ENCODE assay signal across 7 mouse cellular contexts in genomic region chr4:142674641-142675465, GRCm38 (mm10).
DNase-seq lines count a peak whose midpoint lies in the region.

No protein-coding gene starts in this region.

- DNase-seq in kidney, postnatal 4 days, result peak; percentile 8 to 30
- DNase-seq in kidney, adult 18-20 months, result no peak
- peak; percentile 47 for DNase-seq in cerebellum, adult 8-10 months
- peak; percentile 42 for DNase-seq in forelimb bud, embryonic 11.5 days (ENCODE audit: low read depth, low spot score)
- peak; percentile 6 to 41 for DNase-seq in lung, postnatal 4 days
- DNase-seq in left cerebral cortex, adult 9 months (ENCODE audit: low spot score in 2 of 2), result no peak
- DNase-seq in T-cell, adult 2 months (ENCODE audit: low spot score), result no peak

Comparison
In these comparisons a context has a peak if more than half of its experiments do, and no peak if none do; other contexts are left out.
1. DNase-seq: peak in kidney, postnatal 4 days (2 of 2), cerebellum, adult 8-10 months (single experiment), forelimb bud, embryonic 11.5 days (single experiment) and lung, postnatal 4 days (2 of 2); none in kidney, adult 18-20 months (single experiment), left cerebral cortex, adult 9 months (0 of 2) and T-cell, adult 2 months (single experiment).